Mouse (Mus musculus): ENCODE measurements around the gene Cx3cr1.

Cx3cr1 gene

GRCm38 (mm10) chr9:119933675-119934074 is 136.0 kb downstream of the Cx3cr1 start:
- DNase-seq, result no peak

GRCm38 (mm10) chr9:119932358-119932757 is 137.3 kb downstream of the Cx3cr1 start:
- no peak for DNase-seq

- DNase-seq, result no peak
Measured at GRCm38 (mm10) chr9:119926497-119926896, 143.2 kb downstream of the Cx3cr1 start.

- DNase-seq, result no peak
Measured at GRCm38 (mm10) chr9:119925729-119926128, 143.9 kb downstream of the Cx3cr1 start.

- no peak for DNase-seq
Measured at GRCm38 (mm10) chr9:119925120-119925657, 144.5 kb downstream of the Cx3cr1 start.

- no peak for DNase-seq
Measured at GRCm38 (mm10) chr9:119923462-119923861, 146.2 kb downstream of the Cx3cr1 start.

- DNase-seq, result no peak
Measured at GRCm38 (mm10) chr9:119919858-119920257, 149.8 kb downstream of the Cx3cr1 start.

- no peak for DNase-seq
Measured at GRCm38 (mm10) chr9:119913087-119913838, 156.4 kb downstream of the Cx3cr1 start.

GRCm38 (mm10) chr9:119909931-119910330 is 159.7 kb downstream of the Cx3cr1 start:
- DNase-seq, result no peak

- no peak for DNase-seq
Measured at GRCm38 (mm10) chr9:119908708-119909107, 161.0 kb downstream of the Cx3cr1 start.

- DNase-seq, result no peak
Measured at GRCm38 (mm10) chr9:119902410-119903151, 167.1 kb downstream of the Cx3cr1 start.

GRCm38 (mm10) chr9:119899446-119899845 is 170.2 kb downstream of the Cx3cr1 start:
- DNase-seq, result no peak

GRCm38 (mm10) chr9:119895040-119895721 is 174.5 kb downstream of the Cx3cr1 start:
- DNase-seq, result no peak

GRCm38 (mm10) chr9:119894339-119895009 is 175.2 kb downstream of the Cx3cr1 start, which contains the start of gene Wdr48:
Wdr48 (plus strand) TSS chr9:119894878.
- DNase-seq, result peak; percentile 97

- no peak for DNase-seq
Measured at GRCm38 (mm10) chr9:119893881-119894280, 175.8 kb downstream of the Cx3cr1 start.

GRCm38 (mm10) chr9:119890692-119891091 is 179.0 kb downstream of the Cx3cr1 start:
- no peak for DNase-seq

- DNase-seq, result no peak
Measured at GRCm38 (mm10) chr9:119889446-119889845, 180.2 kb downstream of the Cx3cr1 start.

- no peak for DNase-seq
Measured at GRCm38 (mm10) chr9:119888843-119889246, 180.8 kb downstream of the Cx3cr1 start.

- no peak for DNase-seq
Measured at GRCm38 (mm10) chr9:119887144-119887901, 182.4 kb downstream of the Cx3cr1 start.

- DNase-seq, result no peak
Measured at GRCm38 (mm10) chr9:119854170-119854569, 215.5 kb downstream of the Cx3cr1 start.

- DNase-seq, result no peak
Measured at GRCm38 (mm10) chr9:119853071-119853846, 216.4 kb downstream of the Cx3cr1 start.

Data from cerebellum, adult 11-12 months (tissue).